Mouse (Mus musculus) testis, adult 2 months (tissue): ENCODE measurements around the gene Gm49486.

Experiments
- CTCF ChIP-seq: fragments of 200-500 bp; IDR thresholded peaks from 2 replicates; pipeline ENCODE4 v1.5.1; 2012; ENCODE audit warnings: low read depth, mild to moderate bottlenecking, inconsistent platforms, low read length, moderate library complexity; ENCODE audit not compliant: control insufficient read depth, insufficient read depth, insufficient replicate concordance
- POLR2A ChIP-seq: fragments of 200-500 bp; IDR thresholded peaks from 2 replicates; pipeline ENCODE4 v1.6.1; 2012; ENCODE audit warnings: low read depth, mild to moderate bottlenecking, inconsistent platforms, low read length, moderate library complexity; ENCODE audit not compliant: control insufficient read depth

GRCm38 (mm10) chr15:79280850-79281249, 51.7 kb downstream of the Gm49486 start:
- TF ChIP-seq POLR2A (no peak), CTCF (no peak; the same call in 1 of the 2 replicates)
